Mouse (Mus musculus): Measurements from ENCODE around the gene Ssmem1. TPM values are rescaled to one million over a fixed set of nuclear protein-coding genes. Genes with fewer than 3 reads are reported as not detected.
A peak's percentile ranks its signal among the peaks of the same experiment; 100 is the strongest.

The Ssmem1 gene
- polyA plus RNA-seq, 1 experiment from 2014 or later = not detected

DNA sequence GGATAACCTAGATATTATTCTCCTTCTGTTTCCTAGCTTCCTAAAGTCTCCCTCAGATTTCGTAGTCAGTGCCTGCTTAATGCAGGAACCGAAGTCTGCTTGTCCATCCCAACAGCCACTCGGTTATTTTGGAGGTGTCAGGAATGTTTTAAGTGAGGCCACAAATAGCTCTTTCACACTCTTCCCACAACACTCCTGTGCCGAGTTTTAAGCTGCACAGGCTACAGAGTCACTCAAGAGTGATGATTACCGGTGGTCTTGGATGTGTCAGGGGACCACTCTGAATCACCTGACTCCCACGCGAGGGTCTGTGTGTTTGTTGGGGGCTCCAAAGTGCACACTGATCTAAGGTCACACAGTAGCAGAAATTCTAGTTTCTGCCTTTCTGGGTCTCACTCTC, 36.0 kb downstream of the Ssmem1 start:
- no peak for TF ChIP-seq EP300 (IDR thresholded peaks at IDR 0.05)
- Histone ChIP-seq H3K4me1 (ENCODE audit: insufficient read depth, low read depth, low read length) (no peaks in the 10 kb centered on the region), H3K4me2 (replicated peaks; ENCODE audit: low read depth, low read length) (no peak overlapping the region), H3K27me3 (replicated peaks; ENCODE audit: insufficient read depth, low read length) (no peaks in the 10 kb centered on the region), H3K36me3 (ENCODE audit: insufficient read depth, low read length) (no peaks in the 10 kb centered on the region), H3K9me3 (ENCODE audit: low read length) (no peaks in the 10 kb centered on the region), H3K27ac (ENCODE audit: low read length) (no peak overlapping the region), H3K9ac (replicated peaks; ENCODE audit: low read depth) (no peak overlapping the region), H3K4me3 (ENCODE audit: low read depth, low read length) (no peak overlapping the region)
- DNase-seq (ENCODE audit: low spot score) (no peak), ATAC-seq (no peak)
- WGBS = 74% methylated on average over 7 of the region's 7 CpGs

DNA sequence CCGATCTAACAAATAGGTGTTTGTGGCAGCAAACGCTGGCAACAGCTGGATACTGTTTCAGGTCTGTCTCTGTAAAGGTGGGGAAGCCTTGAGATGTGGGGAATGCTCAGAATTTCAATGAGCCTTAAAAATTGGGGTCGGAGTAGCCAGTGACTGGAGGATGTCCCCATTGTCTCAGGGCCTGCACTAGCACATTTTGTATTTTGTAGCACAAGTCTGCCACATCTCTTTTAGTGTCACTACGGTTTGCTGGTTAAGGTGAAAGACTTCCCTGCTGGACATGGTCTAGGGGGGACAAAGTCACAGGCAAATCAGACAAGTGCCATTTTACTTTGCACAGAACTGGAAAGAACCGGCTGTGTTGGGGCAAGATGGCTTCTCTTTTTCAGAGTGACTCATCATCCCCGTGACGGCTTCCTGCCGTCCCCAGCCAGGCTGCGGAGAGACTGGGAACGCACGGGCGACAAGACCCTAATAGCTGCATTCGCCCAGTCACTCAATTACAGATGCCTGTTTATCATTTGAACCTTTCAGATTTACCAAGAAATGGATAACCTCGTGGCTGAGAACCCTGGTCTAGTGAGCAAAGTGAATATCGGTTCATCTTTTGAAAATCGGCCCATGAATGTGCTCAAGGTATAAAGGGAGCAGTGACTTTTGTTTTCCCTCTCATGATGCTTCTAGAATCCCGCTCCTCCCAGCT, 37.1 kb downstream of the Ssmem1 start:
- Histone ChIP-seq H3K9me3 (ENCODE audit: low read length) (no peaks in the 10 kb centered on the region), H3K4me3 (ENCODE audit: low read depth, low read length) (peak overlapping the region; percentile 31), H3K27ac (ENCODE audit: low read length) (peak overlapping the region; percentile 11; the same call in 1 of the 2 replicates), H3K4me1 (ENCODE audit: insufficient read depth, low read depth, low read length) (no peaks in the 10 kb centered on the region), H3K9ac (replicated peaks; ENCODE audit: low read depth) (no peak overlapping the region), H3K27me3 (replicated peaks; ENCODE audit: insufficient read depth, low read length) (no peaks in the 10 kb centered on the region), H3K36me3 (ENCODE audit: insufficient read depth, low read length) (no peaks in the 10 kb centered on the region), H3K4me2 (replicated peaks; ENCODE audit: low read depth, low read length) (peak overlapping the region; percentile 59)
- ATAC-seq (peak; percentile 65), DNase-seq (ENCODE audit: low spot score) (peak; percentile 71)
- WGBS = 15% methylated on average over 17 of the region's 17 CpGs
- TF ChIP-seq EP300 (IDR thresholded peaks at IDR 0.05) = no peak
- TF ChIP-seq CTCF (IDR thresholded peaks at IDR 0.05) = no peak

DNA sequence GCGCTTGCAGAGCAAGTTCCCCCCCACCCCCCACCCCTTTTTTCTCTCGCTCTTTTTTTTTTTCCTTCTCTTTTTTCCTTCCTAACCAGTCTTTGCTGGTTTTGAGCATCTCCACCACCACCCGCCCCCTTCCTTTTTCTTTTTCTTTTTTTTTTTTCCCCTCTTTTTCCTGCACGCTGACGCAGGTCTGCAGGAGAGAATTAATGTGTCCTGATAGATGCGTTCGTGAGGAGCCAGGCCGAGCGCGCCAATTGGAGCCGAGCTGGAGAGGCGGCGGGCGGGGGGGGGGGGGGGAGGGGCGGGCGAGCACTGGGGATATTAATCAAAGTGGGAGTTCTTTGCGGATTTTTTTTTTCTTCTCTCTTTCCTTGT, 37.6 kb downstream of the Ssmem1 start:
- H3K4me1 ChIP-seq (ENCODE audit: insufficient read depth, low read depth, low read length) = no peaks in the 10 kb centered on the region
- H3K4me2 ChIP-seq (replicated peaks; ENCODE audit: low read depth, low read length) = peak overlapping the region; percentile 59
- TF ChIP-seq CTCF (IDR thresholded peaks at IDR 0.05) (no peak), EP300 (IDR thresholded peaks at IDR 0.05) (no peak)
- no peaks in the 10 kb centered on the region for H3K27me3 ChIP-seq (replicated peaks; ENCODE audit: insufficient read depth, low read length)
- no peak overlapping the region for H3K9ac ChIP-seq (replicated peaks; ENCODE audit: low read depth)
- H3K9me3 ChIP-seq (ENCODE audit: low read length) = no peaks in the 10 kb centered on the region
- DNase-seq (ENCODE audit: low spot score) (peak; percentile 65), ATAC-seq (peak; percentile 31; the same call in 1 of the 2 replicates)
- 0 out of 2 replicates have a peak overlapping the region, but pooled peaks have one; percentile 11 for H3K27ac ChIP-seq (ENCODE audit: low read length)
- WGBS = 0% methylated on average over 14 of the region's 17 CpGs
- no peaks in the 10 kb centered on the region for H3K36me3 ChIP-seq (ENCODE audit: insufficient read depth, low read length)
- peak overlapping the region; percentile 31 for H3K4me3 ChIP-seq (ENCODE audit: low read depth, low read length)

DNA sequence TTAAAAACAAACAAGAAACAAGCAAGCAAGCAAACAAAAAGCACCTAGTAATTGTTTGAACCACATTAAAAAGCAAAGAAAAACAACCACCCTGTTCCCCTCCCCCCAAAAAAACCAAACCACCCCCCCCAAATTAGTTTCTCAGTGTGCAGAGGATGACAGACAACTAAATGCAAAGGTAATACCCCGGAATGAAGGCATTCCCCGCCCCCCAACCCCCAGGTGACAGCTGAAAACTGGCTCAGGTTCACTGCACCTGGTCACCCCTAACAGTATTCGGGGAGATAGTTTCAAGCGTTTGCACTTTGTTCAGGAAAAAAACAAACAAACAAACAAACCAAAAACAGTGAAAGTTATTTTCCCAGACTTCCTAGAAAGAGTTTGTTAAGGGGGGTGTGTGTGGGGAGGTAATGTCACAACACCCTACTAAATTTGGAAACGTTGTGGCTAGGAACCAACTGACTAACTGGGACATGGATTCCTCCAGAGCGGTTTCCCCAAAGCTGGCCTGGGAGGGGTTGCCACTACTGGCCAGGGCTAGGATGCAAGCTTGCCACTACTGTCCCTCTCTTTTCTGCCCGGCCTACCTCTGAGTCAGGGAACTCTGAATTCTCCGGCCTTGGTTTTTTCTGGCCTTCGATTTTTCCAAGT, 38.1 kb downstream of the Ssmem1 start:
- WGBS = 36% methylated on average over 9 of the region's 9 CpGs
- peak overlapping the region; percentile 59 for H3K4me2 ChIP-seq (replicated peaks; ENCODE audit: low read depth, low read length)
- 0 out of 2 replicates have a peak overlapping the region, but pooled peaks have one; percentile 9 for H3K27ac ChIP-seq (ENCODE audit: low read length)
- no peak for TF ChIP-seq EP300 (IDR thresholded peaks at IDR 0.05)
- TF ChIP-seq CTCF (IDR thresholded peaks at IDR 0.05) = no peak
- no peaks in the 10 kb centered on the region for H3K36me3 ChIP-seq (ENCODE audit: insufficient read depth, low read length)
- no peaks in the 10 kb centered on the region for H3K4me1 ChIP-seq (ENCODE audit: insufficient read depth, low read depth, low read length)
- H3K9me3 ChIP-seq (ENCODE audit: low read length) = no peaks in the 10 kb centered on the region
- peak overlapping the region; percentile 31 for H3K4me3 ChIP-seq (ENCODE audit: low read depth, low read length)
- ATAC-seq (peak; percentile 48), DNase-seq (ENCODE audit: low spot score) (peak; percentile 77)
- H3K27me3 ChIP-seq (replicated peaks; ENCODE audit: insufficient read depth, low read length) = no peaks in the 10 kb centered on the region
- H3K9ac ChIP-seq (replicated peaks; ENCODE audit: low read depth) = no peak overlapping the region

DNA sequence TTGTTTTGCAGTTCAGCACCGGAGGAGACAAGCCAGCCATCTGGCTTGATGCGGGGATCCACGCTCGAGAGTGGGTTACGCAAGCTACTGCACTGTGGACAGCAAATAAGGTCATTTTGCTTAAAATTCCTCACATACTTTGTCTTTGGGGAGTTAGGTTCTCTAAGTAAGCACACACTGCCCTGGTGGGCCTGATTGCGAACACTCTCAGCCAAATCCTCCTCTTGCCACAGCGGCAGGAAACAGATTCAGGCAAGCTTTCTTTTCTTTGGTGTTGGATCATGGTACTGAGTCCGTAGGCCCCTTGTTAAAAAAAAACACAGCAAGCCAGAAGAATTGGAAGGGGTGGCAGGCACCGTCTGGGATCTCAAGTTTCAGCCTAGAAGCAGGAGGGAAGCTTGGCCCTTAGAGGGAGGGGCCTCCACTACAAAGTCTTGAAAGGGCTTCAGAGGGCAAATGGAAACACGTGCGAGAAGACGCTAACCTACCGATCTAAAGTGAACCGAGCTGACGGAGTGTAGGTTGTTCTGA, 39.6 kb downstream of the Ssmem1 start:
- WGBS = 15% methylated on average over 15 of the region's 15 CpGs
- peak; percentile 74 for DNase-seq (ENCODE audit: low spot score)
- no peak overlapping the region; the same call in 1 of the 2 replicates for H3K4me3 ChIP-seq (ENCODE audit: low read depth, low read length)
- peak overlapping the region; percentile 58; the same call in 1 of the 2 replicates for H3K27ac ChIP-seq (ENCODE audit: low read length)
- no peaks in the 10 kb centered on the region for H3K36me3 ChIP-seq (ENCODE audit: insufficient read depth, low read length)
- H3K27me3 ChIP-seq (replicated peaks; ENCODE audit: insufficient read depth, low read length) = no peaks in the 10 kb centered on the region
- no peaks in the 10 kb centered on the region for H3K4me1 ChIP-seq (ENCODE audit: insufficient read depth, low read depth, low read length)
- 0 out of 2 replicates have a peak overlapping the region, but pooled peaks have one; percentile 4 for H3K4me2 ChIP-seq (replicated peaks; ENCODE audit: low read depth, low read length)
- H3K9ac ChIP-seq (replicated peaks; ENCODE audit: low read depth) = no peak overlapping the region
- no peak for TF ChIP-seq EP300 (IDR thresholded peaks at IDR 0.05)
- no peak for TF ChIP-seq CTCF (IDR thresholded peaks at IDR 0.05)
- ATAC-seq = no peak
- H3K9me3 ChIP-seq (ENCODE audit: low read length) = no peaks in the 10 kb centered on the region

DNA sequence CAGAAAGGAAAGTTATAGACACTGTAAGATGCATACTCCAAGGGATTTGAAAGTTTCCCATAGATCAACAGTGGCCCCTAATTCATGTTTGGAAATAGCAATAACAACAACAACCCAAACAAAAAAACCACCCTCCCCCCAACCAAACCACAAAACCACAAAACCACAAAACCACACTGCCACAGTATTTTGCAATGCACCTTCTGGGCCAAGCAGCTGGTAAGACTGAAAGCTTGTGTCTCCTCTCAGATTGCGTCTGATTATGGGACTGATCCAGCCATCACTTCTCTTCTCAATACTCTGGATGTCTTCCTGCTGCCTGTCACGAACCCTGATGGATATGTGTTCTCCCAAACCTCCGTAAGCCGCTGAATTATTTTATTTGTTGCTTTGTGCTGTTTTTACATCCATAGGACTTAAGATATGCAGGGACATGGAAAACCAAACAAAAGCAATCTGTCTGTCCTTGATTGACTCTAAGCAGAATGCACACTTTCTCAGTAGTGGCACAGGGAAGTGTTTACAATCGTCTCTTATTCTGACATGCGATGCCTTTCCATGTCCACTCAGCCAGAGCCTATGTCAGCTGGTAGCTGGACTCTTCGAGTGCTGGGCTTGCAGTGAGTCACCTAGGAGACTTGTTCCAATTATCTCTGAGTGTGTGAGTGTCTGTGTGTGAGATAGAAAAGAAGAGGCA, 41.0 kb downstream of the Ssmem1 start:
- Histone ChIP-seq H3K4me2 (replicated peaks; ENCODE audit: low read depth, low read length) (no peak overlapping the region), H3K9me3 (ENCODE audit: low read length) (no peaks in the 10 kb centered on the region), H3K27me3 (replicated peaks; ENCODE audit: insufficient read depth, low read length) (no peaks in the 10 kb centered on the region), H3K4me1 (ENCODE audit: insufficient read depth, low read depth, low read length) (no peaks in the 10 kb centered on the region), H3K9ac (replicated peaks; ENCODE audit: low read depth) (no peak overlapping the region), H3K4me3 (ENCODE audit: low read depth, low read length) (no peak overlapping the region), H3K36me3 (ENCODE audit: insufficient read depth, low read length) (no peaks in the 10 kb centered on the region), H3K27ac (ENCODE audit: low read length) (no peak overlapping the region)
- ATAC-seq = no peak
- 78% methylated on average over 7 of the region's 7 CpGs for WGBS
- TF ChIP-seq CTCF (IDR thresholded peaks at IDR 0.05) (no peak), EP300 (IDR thresholded peaks at IDR 0.05) (no peak)
- DNase-seq (ENCODE audit: low spot score) = no peak
